Mouse (Mus musculus) megakaryocyte progenitor cell, adult 5-6 weeks (primary cell): ENCODE results near the gene Boc. TPM values are rescaled to one million over a fixed set of nuclear protein-coding genes. Genes with fewer than 3 reads are reported as not detected.
A peak's percentile ranks its signal among the peaks of the same experiment; 100 is the strongest.
"Not testable (repeated sequence)": the region's sequence is repeated elsewhere in the genome, so short reads cannot be mapped to it uniquely, and the experiment has no call there.

ENCODE experiments used
- ATAC-seq: replicated peaks from 2 replicates; pipeline ENCODE4 v1.8.0; 2016; ENCODE audit warnings: mild to moderate bottlenecking, moderate TSS enrichment, inconsistent platforms; ENCODE audit not compliant: poor library complexity
- total RNA-seq, 2 experiments: library from RNA; stranded (forward) in 1 of 2; stranded (reverse) in 1 of 2; fragments of 157-497, 149-512 nt in 1 of 2; fragments of 200-1000 nt in 1 of 2; gene quantifications; 2 replicates each; pipeline versions ENCODE4 v1.2.3 to v1.2.4; 2015 to 2017

Boc gene
- total RNA-seq, 2 experiments from 2014 or later = 0.07 to 0.08 TPM

GRCm38 (mm10) chr16:44494441-44495108 lies 64.1 kb downstream of the Boc start:
- peak; percentile 92 for ATAC-seq

- ATAC-seq = no peak
These were observed 64.8 kb downstream of the Boc start for GRCm38 (mm10) chr16:44493868-44494267.

GRCm38 (mm10) chr16:44492706-44493105 lies 66.0 kb downstream of the Boc start:
- ATAC-seq = no peak

GRCm38 (mm10) chr16:44492151-44492550 lies 66.5 kb downstream of the Boc start:
- ATAC-seq = no peak

- no peak for ATAC-seq
These were observed 67.6 kb downstream of the Boc start for GRCm38 (mm10) chr16:44491051-44491450.

- no peak for ATAC-seq
These were observed 71.5 kb downstream of the Boc start for GRCm38 (mm10) chr16:44487194-44487593.

- ATAC-seq = no peak
These were observed 72.1 kb downstream of the Boc start for GRCm38 (mm10) chr16:44486612-44487011.

- no peak for ATAC-seq
These were observed 73.0 kb downstream of the Boc start for GRCm38 (mm10) chr16:44485691-44486090.

GRCm38 (mm10) chr16:44484831-44485230 lies 73.9 kb downstream of the Boc start:
- ATAC-seq = no peak

- peak; percentile 87 for ATAC-seq
These were observed 74.6 kb downstream of the Boc start for GRCm38 (mm10) chr16:44484079-44484478.

- no peak for ATAC-seq
These were observed 76.8 kb downstream of the Boc start for GRCm38 (mm10) chr16:44481599-44482593.

- ATAC-seq = 0 out of 2 replicates have a peak, but pooled peaks have one; percentile 47
These were observed 78.1 kb downstream of the Boc start for GRCm38 (mm10) chr16:44480616-44481015.

GRCm38 (mm10) chr16:44479852-44480251 lies 78.8 kb downstream of the Boc start:
- no peak for ATAC-seq

- no peak for ATAC-seq
These were observed 79.9 kb downstream of the Boc start for GRCm38 (mm10) chr16:44478767-44479166.

- ATAC-seq = peak; percentile 42; the same call in 1 of the 2 replicates
These were observed 82.9 kb downstream of the Boc start for GRCm38 (mm10) chr16:44475682-44476375.

GRCm38 (mm10) chr16:44475281-44475680 lies 83.4 kb downstream of the Boc start:
- ATAC-seq = peak; percentile 68

- ATAC-seq = no peak
These were observed 97.8 kb downstream of the Boc start for GRCm38 (mm10) chr16:44460922-44461321.

GRCm38 (mm10) chr16:44458826-44459225 lies 99.9 kb downstream of the Boc start:
- peak; percentile 52 for ATAC-seq

- peak; percentile 90 for ATAC-seq
These were observed 100.8 kb downstream of the Boc start for GRCm38 (mm10) chr16:44457858-44458257.

- ATAC-seq = not testable (repeated sequence)
These were observed 116.8 kb downstream of the Boc start for GRCm38 (mm10) chr16:44441913-44442312.

- peak; percentile 37; the same call in 1 of the 2 replicates for ATAC-seq
These were observed 123.2 kb downstream of the Boc start for GRCm38 (mm10) chr16:44435481-44435880.
